Mouse (Mus musculus): ENCODE results near the gene Stap2. TPM values are rescaled to one million over a fixed set of nuclear protein-coding genes. Genes with fewer than 3 reads are reported as not detected.

Gene Stap2
- total RNA-seq, 2 experiments from 2014 or later: not detected

GRCm38 (mm10) chr17:56026881-56027280 lies 21.5 kb upstream of the Stap2 start:
- no peak for ATAC-seq (replicated peaks; ENCODE audit: low FRiP score, poor library complexity, severe bottlenecking)

DNA sequence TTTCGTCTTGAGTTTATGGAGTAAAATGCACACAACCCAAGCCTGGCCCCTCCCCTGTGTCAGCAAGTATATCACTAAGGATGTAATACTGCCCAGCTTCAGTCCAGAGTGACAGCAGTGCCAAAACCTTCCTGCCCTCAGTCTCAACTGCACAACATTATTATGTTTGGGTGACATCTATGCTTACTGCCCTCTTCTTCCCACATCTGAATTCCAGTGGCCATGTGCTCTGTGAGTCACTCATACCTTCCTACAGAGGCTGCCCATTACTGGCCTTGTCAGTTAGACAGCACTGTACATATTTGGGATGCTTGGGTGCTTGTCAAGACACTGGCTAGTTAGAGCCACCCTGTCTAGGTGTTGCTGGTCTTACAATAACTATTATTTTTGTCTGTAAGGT lies 20.9 kb upstream of the Stap2 start:
- ATAC-seq (replicated peaks; ENCODE audit: low FRiP score, poor library complexity, severe bottlenecking): no peak

- ATAC-seq (replicated peaks; ENCODE audit: low FRiP score, poor library complexity, severe bottlenecking): no peak
These were observed 19.5 kb upstream of the Stap2 start for GRCm38 (mm10) chr17:56024931-56025330.

GRCm38 (mm10) chr17:56024476-56024875 lies 19.1 kb upstream of the Stap2 start:
- no peak for ATAC-seq (replicated peaks; ENCODE audit: low FRiP score, poor library complexity, severe bottlenecking)

DNA sequence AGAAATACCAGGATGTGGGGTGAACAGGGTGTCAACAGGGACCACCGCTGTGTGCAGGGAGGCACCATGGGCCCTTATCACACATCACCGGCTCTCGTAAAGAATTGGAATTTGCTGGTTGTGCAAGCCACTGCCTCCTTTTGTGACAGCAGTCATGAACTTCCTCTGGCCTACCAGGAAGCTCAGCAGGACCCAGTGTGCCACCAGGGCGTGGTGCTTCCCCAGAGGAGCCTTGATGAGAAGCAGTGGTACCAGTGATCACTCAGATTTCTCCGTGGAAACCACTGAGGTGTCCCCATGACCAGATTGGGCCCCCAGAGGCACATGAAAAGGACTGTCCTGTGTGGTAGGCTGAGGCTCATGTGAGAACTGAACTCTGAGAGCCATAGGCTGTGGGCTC lies 18.0 kb upstream of the Stap2 start:
- no peak for ATAC-seq (replicated peaks; ENCODE audit: low FRiP score, poor library complexity, severe bottlenecking)

- no peak for ATAC-seq (replicated peaks; ENCODE audit: low FRiP score, poor library complexity, severe bottlenecking)
These were observed 17.6 kb upstream of the Stap2 start for GRCm38 (mm10) chr17:56022989-56023290.

GRCm38 (mm10) chr17:56022131-56022988 lies 17.0 kb upstream of the Stap2 start:
- ATAC-seq (replicated peaks; ENCODE audit: low FRiP score, poor library complexity, severe bottlenecking): no peak

DNA sequence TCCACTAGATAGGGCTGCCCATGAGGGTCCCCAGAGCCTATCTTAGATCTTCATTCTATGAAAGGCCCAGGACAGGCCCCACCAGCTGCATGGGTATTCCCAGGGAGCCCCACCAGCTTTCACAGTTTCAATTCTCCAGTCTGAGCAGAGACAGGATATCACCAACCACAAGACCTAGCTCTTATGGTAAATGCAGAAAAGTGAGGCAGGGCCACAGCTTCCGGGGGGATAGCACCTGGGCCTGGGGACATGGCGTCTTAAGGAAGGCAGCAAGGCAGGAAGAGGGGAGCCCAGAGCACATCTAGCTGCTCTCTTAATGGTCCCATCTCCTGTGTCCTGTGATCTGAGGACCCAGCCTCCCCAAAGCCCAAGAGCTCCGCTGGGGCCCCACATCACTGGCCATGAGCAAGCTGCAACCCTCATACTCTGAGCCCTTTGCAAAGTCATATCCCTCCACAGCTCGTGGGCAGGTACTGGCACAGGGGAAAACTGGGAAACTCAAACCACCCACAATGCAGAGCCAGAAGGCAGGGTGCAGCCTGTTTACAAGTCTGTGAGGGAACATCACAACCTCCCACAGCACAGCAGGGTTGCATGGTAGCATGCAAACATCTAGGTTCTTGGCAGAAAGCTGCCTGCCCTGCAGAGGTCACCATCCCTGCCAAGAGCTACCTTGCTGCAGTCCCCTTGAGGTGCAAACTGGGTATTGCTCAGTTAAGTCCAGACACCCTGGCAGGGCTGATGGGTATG lies 16.0 kb upstream of the Stap2 start:
- no peak for ATAC-seq (replicated peaks; ENCODE audit: low FRiP score, poor library complexity, severe bottlenecking)

DNA sequence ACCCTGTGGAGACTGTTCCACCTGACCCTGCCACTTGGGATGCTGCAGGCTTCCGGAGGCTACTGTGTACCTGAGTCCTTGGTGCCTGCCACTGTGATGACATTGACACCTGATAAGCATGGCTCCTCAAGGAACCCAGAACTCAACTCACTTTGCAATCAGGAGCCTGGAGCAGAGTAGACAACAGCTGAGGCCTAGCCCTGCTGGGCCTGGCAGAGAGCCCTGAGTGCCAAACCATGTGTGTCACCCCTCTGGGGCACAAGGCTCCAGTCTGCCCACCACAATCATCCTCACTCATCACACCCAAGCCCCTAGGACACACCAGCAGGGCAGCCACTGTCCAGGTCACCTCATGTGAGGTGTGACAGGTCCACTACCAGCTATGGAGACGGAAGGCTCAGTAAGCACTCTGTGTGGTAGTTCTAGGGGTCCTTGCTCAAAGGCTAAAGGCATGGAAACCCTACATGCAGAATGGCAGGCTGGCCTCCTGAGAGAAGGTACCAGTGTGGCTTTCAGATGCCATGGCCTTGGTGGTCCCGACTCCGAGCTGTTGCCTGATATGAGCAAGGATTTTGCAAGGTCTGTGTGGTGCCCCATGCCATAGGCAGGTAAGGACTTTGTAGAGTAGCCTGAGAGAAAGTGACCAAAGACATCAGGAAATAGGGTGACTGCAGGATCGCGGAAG lies 15.2 kb upstream of the Stap2 start:
- ATAC-seq (replicated peaks; ENCODE audit: low FRiP score, poor library complexity, severe bottlenecking): no peak

DNA sequence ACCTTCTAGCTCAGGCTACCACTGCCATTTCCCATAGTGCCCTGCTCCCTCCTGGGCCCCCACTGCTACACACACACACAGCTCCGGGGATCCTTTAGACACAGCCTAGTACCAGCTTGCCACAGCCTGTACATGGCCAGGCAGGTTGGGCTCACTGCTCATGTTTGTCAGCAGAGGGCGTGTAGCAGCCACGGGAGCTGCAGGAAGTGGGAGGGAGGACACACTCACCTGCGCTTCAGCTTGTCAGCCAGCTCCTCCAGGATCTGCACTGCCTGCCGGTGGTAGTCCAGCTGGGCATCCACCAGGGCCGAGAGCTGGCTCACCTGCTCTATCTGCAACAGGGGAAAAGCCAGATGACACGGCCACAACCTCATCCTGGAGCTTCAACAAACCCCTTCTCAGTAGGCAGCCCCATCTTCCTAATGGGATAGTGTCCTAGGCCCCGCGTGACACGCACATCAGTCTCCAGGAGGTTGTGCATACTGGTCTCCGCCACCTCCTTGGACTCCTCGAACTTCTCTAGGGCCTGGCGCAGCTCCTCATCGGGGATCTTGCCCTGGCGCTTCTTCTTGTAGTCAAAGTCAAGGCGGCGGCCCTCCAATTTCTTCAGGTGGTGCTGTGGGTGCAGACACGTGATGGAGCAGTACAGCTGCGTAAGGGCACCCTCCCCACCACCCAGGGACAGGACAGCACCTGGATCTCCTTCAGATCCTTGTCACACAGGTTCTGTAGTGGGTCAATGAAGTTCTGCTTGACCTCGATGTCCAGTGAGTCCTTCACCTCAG lies 13.2 kb upstream of the Stap2 start:
- ATAC-seq (replicated peaks; ENCODE audit: low FRiP score, poor library complexity, severe bottlenecking): no peak

DNA sequence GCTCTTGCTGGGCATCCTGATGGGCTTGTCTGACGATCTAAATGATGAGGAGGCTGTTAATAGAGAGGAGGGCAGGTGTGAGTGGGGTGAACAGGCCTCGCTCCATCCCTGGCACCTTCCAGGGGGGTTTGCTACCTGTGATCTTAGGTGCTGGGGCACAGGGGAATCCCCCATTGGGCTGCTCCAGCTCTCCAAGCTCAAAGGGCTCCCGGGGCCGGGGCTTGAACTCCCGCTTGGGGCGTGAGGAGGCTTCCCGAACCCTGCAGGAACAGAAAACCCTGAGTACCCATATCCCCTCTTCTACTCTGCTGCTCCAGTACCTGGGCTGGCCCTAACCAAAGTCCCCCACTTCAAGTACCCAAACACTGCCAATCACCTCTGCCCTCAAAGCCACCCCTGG lies 12.5 kb upstream of the Stap2 start:
- no peak for ATAC-seq (replicated peaks; ENCODE audit: low FRiP score, poor library complexity, severe bottlenecking)

GRCm38 (mm10) chr17:56016793-56017785 lies 11.7 kb upstream of the Stap2 start:
- ATAC-seq (replicated peaks; ENCODE audit: low FRiP score, poor library complexity, severe bottlenecking): no peak

- ATAC-seq (replicated peaks; ENCODE audit: low FRiP score, poor library complexity, severe bottlenecking): no peak
These were observed 11.0 kb upstream of the Stap2 start for GRCm38 (mm10) chr17:56016382-56016781.

- no peak for ATAC-seq (replicated peaks; ENCODE audit: low FRiP score, poor library complexity, severe bottlenecking)
These were observed 9.9 kb upstream of the Stap2 start for GRCm38 (mm10) chr17:56015293-56015692.

DNA sequence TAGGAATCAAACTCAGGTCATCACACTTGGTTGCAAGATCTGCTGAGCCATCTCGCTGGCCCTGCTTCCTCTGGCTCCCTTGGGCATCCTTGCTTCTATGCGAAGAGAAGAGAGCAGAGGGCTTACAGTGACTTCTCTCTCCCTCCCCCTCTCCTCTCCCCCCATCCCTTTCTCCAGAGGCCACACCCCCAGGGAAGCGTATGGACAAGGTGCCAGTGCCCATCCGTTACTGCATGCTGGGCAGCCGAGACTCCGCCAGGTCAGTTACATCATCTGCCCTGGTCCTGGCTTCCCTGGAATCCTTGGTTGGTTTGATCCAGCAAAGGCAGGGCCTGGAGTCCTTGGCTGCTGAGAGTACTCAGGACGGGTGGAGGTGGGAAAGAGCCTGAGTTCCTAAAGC lies 6.1 kb upstream of the Stap2 start:
- ATAC-seq (replicated peaks; ENCODE audit: low FRiP score, poor library complexity, severe bottlenecking): no peak

GRCm38 (mm10) chr17:56010681-56011080 lies 5.3 kb upstream of the Stap2 start:
- ATAC-seq (replicated peaks; ENCODE audit: low FRiP score, poor library complexity, severe bottlenecking): peak; percentile 57

GRCm38 (mm10) chr17:56010255-56010654 lies 4.9 kb upstream of the Stap2 start:
- no peak for ATAC-seq (replicated peaks; ENCODE audit: low FRiP score, poor library complexity, severe bottlenecking)

GRCm38 (mm10) chr17:56009962-56010240 lies 4.5 kb upstream of the Stap2 start:
- no peak for ATAC-seq (replicated peaks; ENCODE audit: low FRiP score, poor library complexity, severe bottlenecking)

Data from erythroblast, adult 5-6 weeks (primary cell).